Mouse (Mus musculus): ENCODE results near the gene Slc39a11. TPM values are rescaled to one million over a fixed set of nuclear protein-coding genes. Genes with fewer than 3 reads are reported as not detected.

Slc39a11 gene
- polyA plus RNA-seq, 1 experiment from 2014 or later = 20.4 TPM

DNA sequence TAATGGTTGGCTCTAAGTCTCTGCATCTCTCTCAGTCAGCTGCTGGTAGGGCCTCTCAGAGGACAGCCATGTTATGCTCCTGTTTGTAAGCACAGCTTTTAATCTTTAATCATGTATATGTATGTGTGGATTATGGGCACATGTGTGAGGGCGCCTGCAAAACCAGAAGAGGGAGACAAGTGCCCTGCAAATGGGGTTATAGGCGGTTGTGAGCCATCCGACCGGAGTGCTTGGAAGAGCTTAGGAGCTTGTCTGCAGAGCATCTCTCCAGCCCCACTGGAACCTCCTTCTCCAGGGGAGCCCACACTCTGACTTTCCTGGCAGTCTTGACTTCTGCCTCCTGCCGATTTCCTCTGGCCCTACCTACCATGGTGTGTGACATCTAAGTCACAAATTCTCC is 211.0 kb downstream of the Slc39a11 start:
- peaks cover 14% of the 10 kb centered on the region for H3K9me3 ChIP-seq (replicated peaks)
- H3K27ac ChIP-seq (replicated peaks) = peak overlapping the region; percentile 88
- WGBS = 81% methylated on average over 5 of the region's 5 CpGs
- no peaks in the 10 kb centered on the region for H3K36me3 ChIP-seq
- peak overlapping the region; percentile 18; the same call in 1 of the 2 replicates for H3K4me3 ChIP-seq
- no peak for DNase-seq (ENCODE audit: low spot score)
- peaks cover 40% of the 10 kb centered on the region for H3K4me1 ChIP-seq
- H3K27me3 ChIP-seq (ENCODE audit: low read depth, poor library complexity, severe bottlenecking) = peaks cover 94% of the 10 kb centered on the region

DNA sequence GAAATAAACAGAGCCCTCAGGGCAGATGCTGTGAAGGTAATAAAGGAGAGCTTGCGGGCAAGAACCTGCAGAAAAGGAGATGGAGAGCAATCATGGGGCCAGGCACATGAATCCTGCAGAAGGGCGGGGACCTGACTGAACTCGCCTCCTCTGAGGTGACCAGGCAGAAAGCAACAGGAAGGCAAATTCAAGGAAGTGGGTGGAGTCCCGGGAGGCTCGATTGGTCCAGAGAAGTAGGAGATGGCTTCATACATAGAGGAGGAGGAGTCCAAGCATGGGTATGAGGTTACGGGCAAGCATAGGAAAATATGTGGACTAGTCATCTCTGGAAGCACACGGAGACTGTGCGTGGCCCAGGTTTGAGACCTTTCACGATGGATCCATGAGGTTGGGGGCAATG is 212.5 kb downstream of the Slc39a11 start:
- DNase-seq (ENCODE audit: low spot score) = no peak
- Histone ChIP-seq H3K27me3 (ENCODE audit: low read depth, poor library complexity, severe bottlenecking) (peaks cover 91% of the 10 kb centered on the region), H3K4me3 (no peak overlapping the region), H3K9me3 (replicated peaks) (peaks cover 14% of the 10 kb centered on the region), H3K27ac (replicated peaks) (peak overlapping the region; percentile 13; the same call in 1 of the 2 replicates), H3K4me1 (peaks cover 40% of the 10 kb centered on the region), H3K36me3 (no peaks in the 10 kb centered on the region)
- WGBS = 89% methylated on average over 9 of the region's 9 CpGs

DNA sequence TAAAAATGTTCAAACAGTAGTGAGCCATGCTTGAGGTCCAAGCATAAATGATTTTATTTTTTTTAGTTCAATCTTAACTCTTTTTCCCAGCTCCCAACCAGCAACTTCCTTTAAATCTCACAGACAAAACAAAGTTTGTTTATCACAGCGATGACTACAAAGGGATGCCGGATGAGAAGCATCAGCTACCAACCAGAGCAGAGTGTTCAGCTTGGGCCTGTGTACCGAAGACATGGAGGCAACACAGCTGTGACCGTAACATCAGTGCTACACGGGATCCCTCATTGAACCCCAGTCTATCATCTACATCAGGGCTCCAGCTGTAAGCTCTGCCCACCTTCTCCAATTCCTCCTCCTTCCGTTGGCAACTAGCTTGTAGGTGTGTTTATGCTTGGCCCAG is 213.6 kb downstream of the Slc39a11 start:
- no peak overlapping the region for H3K27ac ChIP-seq (replicated peaks)
- H3K27me3 ChIP-seq (ENCODE audit: low read depth, poor library complexity, severe bottlenecking) = peaks cover 85% of the 10 kb centered on the region
- H3K9me3 ChIP-seq (replicated peaks) = peaks cover 14% of the 10 kb centered on the region
- peaks cover 40% of the 10 kb centered on the region for H3K4me1 ChIP-seq
- no peaks in the 10 kb centered on the region for H3K36me3 ChIP-seq
- H3K4me3 ChIP-seq = no peak overlapping the region
- no peak for DNase-seq (ENCODE audit: low spot score)
- WGBS = 91% methylated on average over 6 of the region's 6 CpGs

DNA sequence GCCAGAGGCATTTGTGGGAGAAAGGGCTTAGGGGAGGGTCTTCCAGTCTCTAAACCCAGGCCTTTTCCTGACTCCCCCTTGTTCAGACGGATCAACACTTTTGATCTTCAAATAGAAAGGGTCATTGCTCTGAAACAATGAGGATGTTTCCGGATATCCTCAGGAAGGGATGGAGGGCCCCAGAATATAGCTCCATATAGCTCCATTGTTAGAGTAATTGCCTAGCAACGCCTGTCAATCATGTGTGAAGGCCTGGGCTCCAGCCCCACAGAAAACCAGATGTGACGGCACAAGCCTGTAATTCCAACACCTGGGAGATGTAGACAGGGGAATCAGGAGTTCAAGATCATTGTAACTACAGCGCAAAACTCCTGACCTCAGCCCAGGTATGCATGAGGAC is 214.2 kb downstream of the Slc39a11 start:
- no peak overlapping the region for H3K4me3 ChIP-seq
- peaks cover 40% of the 10 kb centered on the region for H3K4me1 ChIP-seq
- peak overlapping the region; percentile 57; the same call in 1 of the 2 replicates for H3K27ac ChIP-seq (replicated peaks)
- WGBS = 44% methylated on average over 5 of the region's 5 CpGs
- DNase-seq (ENCODE audit: low spot score) = peak; percentile 38
- H3K27me3 ChIP-seq (ENCODE audit: low read depth, poor library complexity, severe bottlenecking) = peaks cover 79% of the 10 kb centered on the region
- no peaks in the 10 kb centered on the region for H3K36me3 ChIP-seq
- H3K9me3 ChIP-seq (replicated peaks) = peaks cover 8% of the 10 kb centered on the region; the same call in 1 of the 2 replicates

DNA sequence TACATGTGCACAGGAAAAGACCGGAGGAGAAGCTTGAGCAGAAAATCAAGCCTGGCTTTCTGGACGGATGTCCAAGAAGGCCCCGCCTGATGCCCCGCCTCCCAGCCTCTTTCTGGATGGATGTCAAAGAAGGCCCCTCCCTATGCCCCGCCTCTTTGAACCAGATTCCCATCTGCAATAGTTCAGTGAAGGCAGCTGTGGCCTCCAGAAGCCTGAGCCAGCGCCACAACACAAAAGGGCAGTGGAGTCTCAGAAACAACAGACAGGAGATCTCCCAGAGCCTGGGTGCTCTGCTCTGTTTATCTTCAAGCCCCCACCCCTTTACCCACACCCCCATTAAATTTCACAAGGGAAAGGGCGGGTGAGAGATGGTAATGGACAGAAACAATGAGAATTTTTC is 218.7 kb downstream of the Slc39a11 start:
- peaks cover 64% of the 10 kb centered on the region for H3K27me3 ChIP-seq (ENCODE audit: low read depth, poor library complexity, severe bottlenecking)
- H3K27ac ChIP-seq (replicated peaks) = 0 out of 2 replicates have a peak overlapping the region, but pooled peaks have one; percentile 4
- DNase-seq (ENCODE audit: low spot score) = no peak

DNA sequence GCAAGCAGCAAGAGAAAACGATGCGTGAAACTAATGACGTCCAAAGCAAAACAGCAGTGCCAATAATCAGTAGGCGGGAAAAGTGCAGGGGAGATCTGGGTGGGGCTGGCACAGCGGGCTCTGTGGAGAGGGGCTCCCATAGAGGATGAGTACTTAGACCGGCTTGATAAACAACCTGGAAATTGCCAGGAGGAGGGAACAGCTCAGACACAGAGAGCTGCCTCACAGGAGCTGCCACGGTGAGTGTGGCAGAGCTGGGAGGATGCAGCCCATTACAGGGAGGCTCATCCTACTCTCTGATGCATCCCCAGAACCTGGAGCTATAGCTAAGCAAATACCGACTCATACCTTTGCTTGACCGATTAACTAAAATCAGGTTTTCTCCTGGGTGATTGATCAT is 224.0 kb downstream of the Slc39a11 start:
- DNase-seq (ENCODE audit: low spot score) = no peak
- WGBS = 83% methylated on average over 9 of the region's 9 CpGs

More for the DNA sequence above, 218.7 kb downstream of the Slc39a11 start:
- peaks cover 8% of the 10 kb centered on the region; the same call in 1 of the 2 replicates for H3K9me3 ChIP-seq (replicated peaks)
- H3K4me3 ChIP-seq = no peak overlapping the region
- peaks cover 16% of the 10 kb centered on the region for H3K4me1 ChIP-seq
- H3K36me3 ChIP-seq = no peaks in the 10 kb centered on the region
- WGBS = 72% methylated on average over 7 of the region's 7 CpGs

DNA sequence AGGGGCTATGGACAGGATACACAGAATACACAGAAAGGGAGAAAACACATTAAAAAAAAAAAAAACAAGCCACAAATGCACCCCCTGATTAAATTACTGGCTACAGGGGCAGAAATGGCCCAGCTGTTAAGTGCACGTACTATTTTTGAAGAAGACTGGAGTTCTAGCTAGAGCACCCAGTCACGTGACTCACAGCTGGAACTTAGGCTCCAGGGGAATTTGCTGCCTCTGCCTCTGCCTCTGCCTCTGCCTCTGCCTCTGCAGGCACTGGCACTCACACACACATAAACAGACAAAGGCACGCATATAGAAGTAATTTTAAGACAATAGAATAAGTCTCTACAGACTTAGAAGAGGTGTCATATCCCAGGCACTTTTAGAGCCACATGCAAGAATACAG is 224.4 kb downstream of the Slc39a11 start:
- 85% methylated on average over 3 of the region's 3 CpGs for WGBS
- Histone ChIP-seq H3K27me3 (ENCODE audit: low read depth, poor library complexity, severe bottlenecking) (peaks cover 35% of the 10 kb centered on the region), H3K27ac (replicated peaks) (no peak overlapping the region), H3K9me3 (replicated peaks) (0 out of 2 replicates have a peak, but pooled peaks cover 6% of the 10 kb centered on the region), H3K4me1 (peaks cover 15% of the 10 kb centered on the region), H3K4me3 (no peak overlapping the region), H3K36me3 (no peaks in the 10 kb centered on the region)
- DNase-seq (ENCODE audit: low spot score) = no peak

More for the DNA sequence above, 224.0 kb downstream of the Slc39a11 start:
- Histone ChIP-seq H3K4me3 (no peak overlapping the region), H3K9me3 (replicated peaks) (0 out of 2 replicates have a peak, but pooled peaks cover 6% of the 10 kb centered on the region), H3K27ac (replicated peaks) (no peak overlapping the region), H3K4me1 (peaks cover 12% of the 10 kb centered on the region), H3K36me3 (no peaks in the 10 kb centered on the region), H3K27me3 (ENCODE audit: low read depth, poor library complexity, severe bottlenecking) (peaks cover 35% of the 10 kb centered on the region)

DNA sequence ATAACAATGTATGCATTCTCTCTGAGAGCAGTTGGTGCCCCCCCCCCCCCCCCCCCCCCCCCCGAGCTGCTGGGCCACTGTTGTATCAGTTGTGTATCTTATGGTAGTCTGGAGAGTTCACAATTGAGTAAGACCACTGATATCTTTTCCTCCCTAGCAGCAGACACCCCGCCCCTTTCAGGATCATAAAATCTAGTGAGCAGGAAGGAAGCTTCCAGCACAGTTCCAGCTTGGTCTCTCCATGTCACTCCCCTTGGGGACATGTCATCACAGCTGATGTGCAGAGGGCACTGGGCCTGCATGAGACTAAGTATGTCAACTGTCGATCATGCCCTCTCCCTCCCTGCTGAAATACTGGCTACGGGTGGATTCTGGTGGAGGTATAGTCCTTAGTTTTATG is 225.1 kb downstream of the Slc39a11 start:
- Histone ChIP-seq H3K4me3 (no peak overlapping the region), H3K36me3 (no peaks in the 10 kb centered on the region)
- 83% methylated on average over 3 of the region's 4 CpGs for WGBS

DNA sequence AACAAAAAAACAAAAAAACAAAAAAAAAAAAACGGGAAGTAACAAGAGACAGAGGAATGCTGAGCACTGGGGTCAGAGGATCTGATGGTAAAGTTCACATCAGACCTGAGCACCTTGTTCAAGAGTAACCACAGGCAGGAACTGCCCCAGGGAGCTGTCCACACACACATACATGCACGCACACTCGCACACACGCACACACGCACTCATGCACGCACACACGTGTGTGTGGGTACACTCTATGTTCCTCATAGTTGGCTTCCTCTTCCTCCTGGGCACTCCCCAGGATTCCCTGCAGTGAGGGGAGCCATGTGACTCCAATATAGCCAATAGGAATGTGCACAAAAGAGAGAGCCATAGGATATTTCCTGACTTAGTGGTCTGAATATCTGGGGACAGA is 227.3 kb downstream of the Slc39a11 start:
- no peaks in the 10 kb centered on the region for H3K36me3 ChIP-seq
- no peak overlapping the region for H3K27ac ChIP-seq (replicated peaks)
- DNase-seq (ENCODE audit: low spot score) = no peak
- H3K27me3 ChIP-seq (ENCODE audit: low read depth, poor library complexity, severe bottlenecking) = peaks cover 30% of the 10 kb centered on the region
- H3K4me1 ChIP-seq = peaks cover 15% of the 10 kb centered on the region
- H3K4me3 ChIP-seq = no peak overlapping the region
- 93% methylated on average over 7 of the region's 7 CpGs for WGBS
- 0 out of 2 replicates have a peak, but pooled peaks cover 6% of the 10 kb centered on the region for H3K9me3 ChIP-seq (replicated peaks)

More for the DNA sequence above, 225.1 kb downstream of the Slc39a11 start:
- peaks cover 37% of the 10 kb centered on the region for H3K27me3 ChIP-seq (ENCODE audit: low read depth, poor library complexity, severe bottlenecking)
- H3K4me1 ChIP-seq = peaks cover 15% of the 10 kb centered on the region
- H3K9me3 ChIP-seq (replicated peaks) = 0 out of 2 replicates have a peak, but pooled peaks cover 6% of the 10 kb centered on the region
- no peak overlapping the region for H3K27ac ChIP-seq (replicated peaks)
- no peak for DNase-seq (ENCODE audit: low spot score)

DNA sequence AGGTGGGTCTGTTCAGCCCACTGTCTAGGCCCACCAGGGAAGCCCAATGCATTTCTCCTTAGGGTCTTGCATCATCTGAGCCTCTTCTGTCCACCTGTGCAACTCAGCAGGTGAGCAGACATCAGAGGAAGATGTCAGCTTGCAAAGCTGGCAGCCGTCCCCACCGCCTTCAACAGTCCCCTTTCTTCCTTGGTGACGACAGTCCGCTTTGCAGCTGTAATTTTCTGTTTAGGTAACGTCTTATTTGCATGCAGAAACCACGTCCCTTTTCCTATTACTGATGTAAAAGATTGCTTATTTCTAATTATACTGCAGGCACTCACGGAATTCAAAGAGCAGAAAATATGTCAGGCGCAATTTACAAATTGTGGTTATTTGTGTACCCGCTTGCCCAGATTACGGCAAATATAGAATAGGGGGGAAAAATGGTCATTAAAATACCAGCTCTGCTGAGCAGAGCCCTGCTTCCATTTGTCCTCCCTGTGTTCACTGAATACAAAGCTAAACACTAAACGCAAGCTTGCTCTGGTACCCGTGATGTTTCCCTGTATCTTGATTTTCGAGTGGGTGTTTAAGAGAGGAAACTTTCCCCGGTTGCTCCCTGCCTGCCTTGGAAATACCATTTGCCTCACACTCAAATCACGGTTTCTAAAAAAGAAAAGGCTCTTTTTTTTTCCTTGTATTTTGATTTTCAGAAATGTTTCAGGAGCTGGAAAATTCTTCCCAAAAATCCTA is 230.8 kb downstream of the Slc39a11 start:
- Histone ChIP-seq H3K27me3 (ENCODE audit: low read depth, poor library complexity, severe bottlenecking) (peaks cover 21% of the 10 kb centered on the region; the same call in 1 of the 2 replicates), H3K4me3 (no peak overlapping the region), H3K36me3 (no peaks in the 10 kb centered on the region), H3K9me3 (replicated peaks) (0 out of 2 replicates have a peak, but pooled peaks cover 6% of the 10 kb centered on the region), H3K4me1 (peaks cover 15% of the 10 kb centered on the region), H3K27ac (replicated peaks) (no peak overlapping the region)
- WGBS = 92% methylated on average over 15 of the region's 15 CpGs
- DNase-seq (ENCODE audit: low spot score) = no peak

DNA sequence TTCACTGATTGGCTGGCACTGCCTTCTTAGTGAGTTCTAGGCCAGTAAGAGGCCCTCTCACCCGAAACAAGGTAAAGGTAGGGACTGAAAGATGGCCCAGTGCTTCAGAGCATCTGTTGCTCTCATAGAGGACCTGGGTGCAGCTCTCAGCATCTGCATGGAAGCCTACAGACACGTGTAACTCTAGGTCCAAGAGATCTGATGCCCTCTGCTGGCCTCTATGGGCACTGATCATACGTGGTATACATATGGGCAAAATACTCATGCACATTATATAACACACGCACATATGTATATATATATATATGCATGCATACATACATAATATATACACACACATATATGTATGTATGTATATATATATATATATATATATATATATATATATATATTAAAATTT is 231.9 kb downstream of the Slc39a11 start:
- Histone ChIP-seq H3K4me1 (peaks cover 15% of the 10 kb centered on the region), H3K9me3 (replicated peaks) (0 out of 2 replicates have a peak, but pooled peaks cover 6% of the 10 kb centered on the region)
- 85% methylated on average over 4 of the region's 4 CpGs for WGBS

DNA sequence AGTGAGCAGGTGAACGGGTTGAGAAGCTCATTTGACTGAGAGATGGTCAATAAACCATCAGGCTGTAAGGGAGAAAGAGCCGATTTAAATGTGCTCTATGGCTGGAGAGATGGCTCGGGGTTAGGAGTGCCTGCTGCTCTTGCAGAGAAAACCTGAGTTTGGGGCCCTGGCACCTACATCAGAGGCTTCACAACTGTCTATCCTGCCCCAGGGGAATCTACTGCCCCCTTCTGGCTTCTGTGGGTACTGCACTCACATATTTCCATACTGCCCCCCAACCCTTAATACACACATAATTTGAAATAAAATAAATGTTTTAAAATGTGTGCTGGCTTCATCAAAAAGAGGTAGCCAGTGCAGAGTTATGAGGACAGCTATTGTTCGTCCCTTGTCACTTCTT is 237.3 kb downstream of the Slc39a11 start:
- whole genome bisulfite sequencing = 93% methylated on average over 4 of the region's 4 CpGs
- Histone ChIP-seq H3K27ac (replicated peaks) (no peak overlapping the region), H3K27me3 (ENCODE audit: low read depth, poor library complexity, severe bottlenecking) (no peaks in the 10 kb centered on the region), H3K4me3 (no peak overlapping the region), H3K4me1 (peaks cover 6% of the 10 kb centered on the region), H3K36me3 (no peaks in the 10 kb centered on the region), H3K9me3 (replicated peaks) (no peaks in the 10 kb centered on the region)
- no peak for DNase-seq (ENCODE audit: low spot score)

More for the DNA sequence above, 231.9 kb downstream of the Slc39a11 start:
- no peak overlapping the region for H3K4me3 ChIP-seq
- H3K36me3 ChIP-seq = no peaks in the 10 kb centered on the region
- peaks cover 15% of the 10 kb centered on the region; the same call in 1 of the 2 replicates for H3K27me3 ChIP-seq (ENCODE audit: low read depth, poor library complexity, severe bottlenecking)
- H3K27ac ChIP-seq (replicated peaks) = no peak overlapping the region
- DNase-seq (ENCODE audit: low spot score) = no peak

DNA sequence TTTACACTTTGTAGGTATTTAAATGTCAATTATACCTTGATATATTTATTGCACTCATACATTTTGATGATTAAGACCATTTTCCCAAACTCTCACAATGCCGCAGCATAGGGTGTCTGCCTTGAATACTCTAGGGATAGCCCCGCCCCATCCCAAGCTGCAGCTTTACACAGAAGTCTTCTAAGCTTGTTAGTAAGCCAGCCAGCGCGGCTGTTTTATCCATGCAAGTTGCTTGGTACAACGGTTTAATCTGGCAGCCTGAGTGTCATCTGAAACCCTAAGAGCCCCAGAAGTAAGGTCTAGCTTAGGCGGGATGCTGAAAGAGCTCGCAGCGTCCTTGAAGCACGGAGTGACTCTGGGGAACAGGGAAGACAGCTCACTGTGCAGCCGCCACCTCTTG is 238.1 kb downstream of the Slc39a11 start:
- Histone ChIP-seq H3K4me3 (no peak overlapping the region), H3K27me3 (ENCODE audit: low read depth, poor library complexity, severe bottlenecking) (no peaks in the 10 kb centered on the region), H3K4me1 (peaks cover 6% of the 10 kb centered on the region), H3K36me3 (no peaks in the 10 kb centered on the region), H3K9me3 (replicated peaks) (no peaks in the 10 kb centered on the region), H3K27ac (replicated peaks) (0 out of 2 replicates have a peak overlapping the region, but pooled peaks have one; percentile 13)
- WGBS = 63% methylated on average over 10 of the region's 10 CpGs
- no peak for DNase-seq (ENCODE audit: low spot score)
